Mouse (Mus musculus): ENCODE results near the gene Fam204a. TPM values are rescaled to one million over a fixed set of nuclear protein-coding genes. Genes with fewer than 3 reads are reported as not detected.
A peak's percentile ranks its signal among the peaks of the same experiment; 100 is the strongest.

Fam204a gene
- 11.9 and 23.1 TPM in 2 replicates for total RNA-seq (2014; rRNA removed; ENCODE audit: low replicate concordance)
- polyA plus RNA-seq (2015; fragmentation: Nextera tagmentation; extraction: Ambion mirVana): 32.6 and 38.4 TPM in 2 replicates

GRCm38 (mm10) chr19:60225899-60226844, at the start of gene Fam204a:
Gene Fam204a, minus strand, starts transcription at chr19:60226701.
- no peaks in the 10 kb centered on the region for H3K36me3 ChIP-seq (replicated peaks; ENCODE audit: control insufficient read depth, insufficient read depth, low read length)
- H3K27me3 ChIP-seq (ENCODE audit: control insufficient read depth, insufficient read depth, low read length): no peaks in the 10 kb centered on the region
- peak within 1 kb of the TSS; percentile 91 for H3K9ac ChIP-seq (replicated peaks; ENCODE audit: low read depth, low read length)
- peak within 1 kb of the TSS; percentile 62 for H3K4me2 ChIP-seq (ENCODE audit: low read depth, low read length)
- ATAC-seq (ENCODE audit: insufficient read depth, low read depth) (peak; percentile 99), DNase-seq (ENCODE audit: low spot score) (peak; percentile 89)
- H3K9me3 ChIP-seq (replicated peaks; ENCODE audit: control insufficient read depth, low read length): no peaks in the 10 kb centered on the region
- peak within 1 kb of the TSS; percentile 89 for H3K4me3 ChIP-seq (ENCODE audit: low read depth, low read length)
- peak within 1 kb of the TSS; percentile 98 for H3K27ac ChIP-seq (ENCODE audit: low read depth)
- TF ChIP-seq EP300 (IDR thresholded peaks at IDR 0.05; ENCODE audit: low read depth) (peak; percentile 86), CTCF (IDR thresholded peaks at IDR 0.05; ENCODE audit: low read depth) (no peak)
- under 1% methylated on average over 67 of the region's 68 CpGs for WGBS
- 0 out of 2 replicates have a peak, but pooled peaks cover 5% of the 10 kb centered on the region for H3K4me1 ChIP-seq (ENCODE audit: control insufficient read depth, insufficient read depth)

GRCm38 (mm10) chr19:60265789-60266188, 39.3 kb upstream of the Fam204a start:
- Histone ChIP-seq H3K4me1 (ENCODE audit: control insufficient read depth, insufficient read depth) (no peaks in the 10 kb centered on the region), H3K4me3 (ENCODE audit: low read depth, low read length) (no peak overlapping the region), H3K27me3 (ENCODE audit: control insufficient read depth, insufficient read depth, low read length) (no peaks in the 10 kb centered on the region), H3K9me3 (replicated peaks; ENCODE audit: control insufficient read depth, low read length) (no peaks in the 10 kb centered on the region), H3K36me3 (replicated peaks; ENCODE audit: control insufficient read depth, insufficient read depth, low read length) (no peaks in the 10 kb centered on the region), H3K4me2 (ENCODE audit: low read depth, low read length) (no peak overlapping the region), H3K27ac (ENCODE audit: low read depth) (no peak overlapping the region), H3K9ac (replicated peaks; ENCODE audit: low read depth, low read length) (no peak overlapping the region)
- TF ChIP-seq CTCF (IDR thresholded peaks at IDR 0.05; ENCODE audit: low read depth) (no peak), EP300 (IDR thresholded peaks at IDR 0.05; ENCODE audit: low read depth) (no peak)
- ATAC-seq (ENCODE audit: insufficient read depth, low read depth): no peak
- no peak for DNase-seq (ENCODE audit: low spot score)
- 55% methylated on average over 1 of the region's 1 CpGs for WGBS

- no peak for TF ChIP-seq EP300 (IDR thresholded peaks at IDR 0.05; ENCODE audit: low read depth)
- no peak for TF ChIP-seq CTCF (IDR thresholded peaks at IDR 0.05; ENCODE audit: low read depth)
- no peak for ATAC-seq (ENCODE audit: insufficient read depth, low read depth)
- 78% methylated on average over 5 of the region's 5 CpGs for WGBS
- H3K4me2 ChIP-seq (ENCODE audit: low read depth, low read length): no peak overlapping the region
- H3K4me1 ChIP-seq (ENCODE audit: control insufficient read depth, insufficient read depth): no peaks in the 10 kb centered on the region
- H3K27me3 ChIP-seq (ENCODE audit: control insufficient read depth, insufficient read depth, low read length): no peaks in the 10 kb centered on the region
- H3K9me3 ChIP-seq (replicated peaks; ENCODE audit: control insufficient read depth, low read length): no peaks in the 10 kb centered on the region
- H3K36me3 ChIP-seq (replicated peaks; ENCODE audit: control insufficient read depth, insufficient read depth, low read length): no peaks in the 10 kb centered on the region
- H3K27ac ChIP-seq (ENCODE audit: low read depth): no peak overlapping the region
- H3K4me3 ChIP-seq (ENCODE audit: low read depth, low read length): no peak overlapping the region
- DNase-seq (ENCODE audit: low spot score): no peak
- no peak overlapping the region for H3K9ac ChIP-seq (replicated peaks; ENCODE audit: low read depth, low read length)
Measured at GRCm38 (mm10) chr19:60260689-60261088, 34.2 kb upstream of the Fam204a start.

- 38% methylated on average over 2 of the region's 2 CpGs for WGBS
- Histone ChIP-seq H3K27me3 (ENCODE audit: control insufficient read depth, insufficient read depth, low read length) (no peaks in the 10 kb centered on the region), H3K4me1 (ENCODE audit: control insufficient read depth, insufficient read depth) (no peaks in the 10 kb centered on the region), H3K4me3 (ENCODE audit: low read depth, low read length) (no peak overlapping the region), H3K27ac (ENCODE audit: low read depth) (no peak overlapping the region), H3K4me2 (ENCODE audit: low read depth, low read length) (no peak overlapping the region), H3K9ac (replicated peaks; ENCODE audit: low read depth, low read length) (no peak overlapping the region), H3K9me3 (replicated peaks; ENCODE audit: control insufficient read depth, low read length) (no peaks in the 10 kb centered on the region), H3K36me3 (replicated peaks; ENCODE audit: control insufficient read depth, insufficient read depth, low read length) (no peaks in the 10 kb centered on the region)
- TF ChIP-seq CTCF (IDR thresholded peaks at IDR 0.05; ENCODE audit: low read depth) (no peak), EP300 (IDR thresholded peaks at IDR 0.05; ENCODE audit: low read depth) (no peak)
- DNase-seq (ENCODE audit: low spot score): no peak
- no peak for ATAC-seq (ENCODE audit: insufficient read depth, low read depth)
Measured at GRCm38 (mm10) chr19:60252021-60252420, 25.5 kb upstream of the Fam204a start.

- Histone ChIP-seq H3K4me2 (ENCODE audit: low read depth, low read length) (no peak overlapping the region), H3K4me1 (ENCODE audit: control insufficient read depth, insufficient read depth) (no peaks in the 10 kb centered on the region), H3K4me3 (ENCODE audit: low read depth, low read length) (no peak overlapping the region), H3K36me3 (replicated peaks; ENCODE audit: control insufficient read depth, insufficient read depth, low read length) (no peaks in the 10 kb centered on the region), H3K27ac (ENCODE audit: low read depth) (no peak overlapping the region), H3K27me3 (ENCODE audit: control insufficient read depth, insufficient read depth, low read length) (no peaks in the 10 kb centered on the region), H3K9me3 (replicated peaks; ENCODE audit: control insufficient read depth, low read length) (no peaks in the 10 kb centered on the region), H3K9ac (replicated peaks; ENCODE audit: low read depth, low read length) (no peak overlapping the region)
- DNase-seq (ENCODE audit: low spot score) (no peak), ATAC-seq (ENCODE audit: insufficient read depth, low read depth) (no peak)
- TF ChIP-seq CTCF (IDR thresholded peaks at IDR 0.05; ENCODE audit: low read depth) (no peak), EP300 (IDR thresholded peaks at IDR 0.05; ENCODE audit: low read depth) (no peak)
- 71% methylated on average over 9 of the region's 9 CpGs for WGBS
Measured at GRCm38 (mm10) chr19:60251197-60251596, 24.7 kb upstream of the Fam204a start.
